Comparison of ENCODE assay signal across 8 mouse cellular contexts in genomic region chr11:97152023-97152426, GRCm38 (mm10). TPM values are rescaled to one million over a fixed set of nuclear protein-coding genes. Genes with fewer than 3 reads are reported as not detected.
DNase-seq lines count a peak whose midpoint lies in the region; ATAC-seq and TF ChIP-seq lines count a peak whose summit lies in the region.

No protein-coding gene starts in this region.

- H3K4me3 ChIP-seq in heart, embryonic 13.5 days = peak overlapping the region; percentile 83
- no peak overlapping the region; the same call in 1 of the 2 replicates for H3K4me3 ChIP-seq in kidney, postnatal 0 days (replicated peaks; ENCODE audit: low read depth, low read length)
- peak overlapping the region; percentile 66 for H3K4me3 ChIP-seq in midbrain, embryonic 10.5 days
- H3K4me3 ChIP-seq in thymus, adult 2 months (ENCODE audit: control insufficient read depth, insufficient read depth, low read length) = no peak overlapping the region

- no peak for TF ChIP-seq CTCF in kidney, postnatal 0 days (IDR thresholded peaks at IDR 0.05; ENCODE audit: low read depth)
- no peak for TF ChIP-seq CTCF in thymus, adult 2 months (IDR thresholded peaks at IDR 0.05; ENCODE audit: borderline replicate concordance, control insufficient read depth, extremely low read depth, insufficient read depth, low read length, poor library complexity)

- H3K9me3 ChIP-seq in heart, embryonic 13.5 days = no peaks in the 10 kb centered on the region
- H3K9me3 ChIP-seq in kidney, postnatal 0 days (replicated peaks; ENCODE audit: low read length) = no peaks in the 10 kb centered on the region
- no peaks in the 10 kb centered on the region for H3K9me3 ChIP-seq in midbrain, embryonic 10.5 days (replicated peaks)

- peak overlapping the region; percentile 90; the same call in 1 of the 2 replicates for H3K27ac ChIP-seq in heart, embryonic 13.5 days (replicated peaks)
- H3K27ac ChIP-seq in kidney, postnatal 0 days = no peak overlapping the region
- H3K27ac ChIP-seq in midbrain, embryonic 10.5 days (replicated peaks) = peak overlapping the region; percentile 53
- no peak overlapping the region for H3K27ac ChIP-seq in thymus, adult 2 months (ENCODE audit: control insufficient read depth, insufficient read depth, low read length)

- peaks cover 48% of the 10 kb centered on the region for H3K4me1 ChIP-seq in heart, embryonic 13.5 days
- peaks cover 11% of the 10 kb centered on the region; the same call in 1 of the 2 replicates for H3K4me1 ChIP-seq in kidney, postnatal 0 days (replicated peaks; ENCODE audit: insufficient read depth, low read length)
- peaks cover 48% of the 10 kb centered on the region for H3K4me1 ChIP-seq in midbrain, embryonic 10.5 days
- peaks cover 11% of the 10 kb centered on the region for H3K4me1 ChIP-seq in thymus, adult 2 months (replicated peaks; ENCODE audit: control insufficient read depth, insufficient read depth, low read length)

- peaks cover 39% of the 10 kb centered on the region for H3K36me3 ChIP-seq in heart, embryonic 13.5 days
- peaks cover 3% of the 10 kb centered on the region; the same call in 1 of the 2 replicates for H3K36me3 ChIP-seq in kidney, postnatal 0 days (ENCODE audit: insufficient read depth, low read length)
- H3K36me3 ChIP-seq in midbrain, embryonic 10.5 days = peaks cover 42% of the 10 kb centered on the region
- H3K36me3 ChIP-seq in thymus, adult 2 months (ENCODE audit: control insufficient read depth, insufficient read depth, low read length) = no peaks in the 10 kb centered on the region

- no peak for ATAC-seq in heart, embryonic 13.5 days (ENCODE audit: extremely low read depth, insufficient number of reproducible peaks, low FRiP score, low TSS enrichment)
- ATAC-seq in kidney, postnatal 0 days (replicated peaks; ENCODE audit: low FRiP score, low read depth) = no peak

- no peak for TF ChIP-seq POLR2A in thymus, adult 2 months (IDR thresholded peaks at IDR 0.05; ENCODE audit: control insufficient read depth, extremely low read depth, insufficient read depth, low read length, poor library complexity)

- peak overlapping the region; percentile 93 for H3K4me2 ChIP-seq in heart, embryonic 13.5 days
- H3K4me2 ChIP-seq in kidney, postnatal 0 days (ENCODE audit: low read length) = peak overlapping the region; percentile 97; the same call in 1 of the 2 replicates

- peak overlapping the region; percentile 89; the same call in 1 of the 2 replicates for H3K9ac ChIP-seq in heart, embryonic 13.5 days
- H3K9ac ChIP-seq in kidney, postnatal 0 days (ENCODE audit: low read depth, low read length) = peak overlapping the region; percentile 29; the same call in 1 of the 2 replicates

- peaks cover 17% of the 10 kb centered on the region for H3K27me3 ChIP-seq in heart, embryonic 13.5 days (replicated peaks)
- no peaks in the 10 kb centered on the region for H3K27me3 ChIP-seq in kidney, postnatal 0 days (ENCODE audit: insufficient read depth, low read length)
- H3K27me3 ChIP-seq in midbrain, embryonic 10.5 days (ENCODE audit: low read depth, poor library complexity, severe bottlenecking) = peaks cover 36% of the 10 kb centered on the region
- peaks cover 11% of the 10 kb centered on the region; the same call in 1 of the 2 replicates for H3K27me3 ChIP-seq in thymus, adult 2 months (ENCODE audit: control insufficient read depth, insufficient read depth, low read length)

- peak; percentile 55 for DNase-seq in urinary bladder, postnatal 25 days (ENCODE audit: low spot score)
- no peak for DNase-seq in urinary bladder, adult 2 months (ENCODE audit: low spot score)
- peak; percentile 38 for DNase-seq in embryo, embryonic 9.5 days (ENCODE audit: extremely low spot score)
- DNase-seq in kidney, postnatal 0 days (ENCODE audit: low spot score) = peak; percentile 77
- DNase-seq in midbrain, embryonic 10.5 days (ENCODE audit: low spot score) = peak; percentile 45
- no peak for DNase-seq in spleen, postnatal 14 days (ENCODE audit: low spot score in 2 of 2)
- no peak for DNase-seq in thymus, adult 2 months

- 2% methylated on average over 11 of the region's 11 CpGs for WGBS in heart, embryonic 13.5 days
- 2% methylated on average over 11 of the region's 11 CpGs for WGBS in kidney, postnatal 0 days
- under 1% methylated on average over 11 of the region's 11 CpGs for WGBS in midbrain, embryonic 10.5 days
- WGBS in thymus, adult 2 months = 27% methylated on average over 11 of the region's 11 CpGs

RNA-seq across cellular contexts. Expression of gene Tbkbp1, which starts 0.7 kb away (rescaled TPM):
- 21.3 and 31.5 TPM in 2 replicates for polyA plus RNA-seq in urinary bladder, adult 2 months (2012; rRNA removed)
- polyA plus RNA-seq in heart, embryonic 13.5 days (2015; fragmentation: Nextera tagmentation; extraction: Ambion mirVana) = 5.5 and 6.6 TPM in 2 replicates
- 4.6 and 5.5 TPM in 2 replicates for polyA plus RNA-seq in kidney, postnatal 0 days (2015; fragmentation: Nextera tagmentation; extraction: Ambion mirVana)
- 4.3 and 4.9 TPM in 2 replicates for polyA plus RNA-seq in midbrain, embryonic 10.5 days (2016; fragmentation: Nextera tagmentation; extraction: Ambion mirVana)
- 7.3 and 8.8 TPM in 2 replicates for polyA plus RNA-seq in thymus, adult 2 months (2012; rRNA removed)

RNA-seq across cellular contexts. Expression of gene Kpnb1, which starts 35.7 kb away (rescaled TPM):
- 70.8 and 80.2 TPM in 2 replicates for polyA plus RNA-seq in urinary bladder, adult 2 months (2012; rRNA removed)
- 34.0 and 35.2 TPM in 2 replicates for polyA plus RNA-seq in heart, embryonic 13.5 days (2015; fragmentation: Nextera tagmentation; extraction: Ambion mirVana)
- polyA plus RNA-seq in kidney, postnatal 0 days (2015; fragmentation: Nextera tagmentation; extraction: Ambion mirVana) = 34.0 and 35.8 TPM in 2 replicates
- polyA plus RNA-seq in midbrain, embryonic 10.5 days (2016; fragmentation: Nextera tagmentation; extraction: Ambion mirVana) = 82.9 and 95.7 TPM in 2 replicates
- polyA plus RNA-seq in thymus, adult 2 months (2012; rRNA removed) = 60.8 and 64.1 TPM in 2 replicates

RNA-seq across cellular contexts. Expression of gene Tbx21, which starts 36.9 kb away (rescaled TPM):
- 1.1 and 1.4 TPM in 2 replicates for polyA plus RNA-seq in urinary bladder, adult 2 months (2012; rRNA removed)
- polyA plus RNA-seq in heart, embryonic 13.5 days (2015; fragmentation: Nextera tagmentation; extraction: Ambion mirVana) = not detected in 2 replicates
- 0.15 TPM in 1 of 2 replicates, not detected in the other for polyA plus RNA-seq in kidney, postnatal 0 days (2015; fragmentation: Nextera tagmentation; extraction: Ambion mirVana)
- polyA plus RNA-seq in midbrain, embryonic 10.5 days (2016; fragmentation: Nextera tagmentation; extraction: Ambion mirVana) = 0.10 and 0.25 TPM in 2 replicates
- polyA plus RNA-seq in thymus, adult 2 months (2012; rRNA removed) = 4.0 TPM in 2 replicates

Comparison
In these comparisons a context has a peak if more than half of its experiments do, and no peak if none do; other contexts are left out.
1. DNase-seq: peak in urinary bladder, postnatal 25 days (single experiment), embryo, embryonic 9.5 days (single experiment), kidney, postnatal 0 days (single experiment) and midbrain, embryonic 10.5 days (single experiment); none in urinary bladder, adult 2 months (single experiment), spleen, postnatal 14 days (0 of 2) and thymus, adult 2 months (single experiment).
2. H3K27ac ChIP-seq: peak in heart, embryonic 13.5 days (single experiment) and midbrain, embryonic 10.5 days (single experiment); none in kidney, postnatal 0 days (single experiment) and thymus, adult 2 months (single experiment).
3. H3K4me3 ChIP-seq: peak in heart, embryonic 13.5 days (single experiment) and midbrain, embryonic 10.5 days (single experiment); none in kidney, postnatal 0 days (single experiment) and thymus, adult 2 months (single experiment).